Mouse (Mus musculus): Measurements from ENCODE around the gene Tcf3.

Tcf3 gene

DNA sequence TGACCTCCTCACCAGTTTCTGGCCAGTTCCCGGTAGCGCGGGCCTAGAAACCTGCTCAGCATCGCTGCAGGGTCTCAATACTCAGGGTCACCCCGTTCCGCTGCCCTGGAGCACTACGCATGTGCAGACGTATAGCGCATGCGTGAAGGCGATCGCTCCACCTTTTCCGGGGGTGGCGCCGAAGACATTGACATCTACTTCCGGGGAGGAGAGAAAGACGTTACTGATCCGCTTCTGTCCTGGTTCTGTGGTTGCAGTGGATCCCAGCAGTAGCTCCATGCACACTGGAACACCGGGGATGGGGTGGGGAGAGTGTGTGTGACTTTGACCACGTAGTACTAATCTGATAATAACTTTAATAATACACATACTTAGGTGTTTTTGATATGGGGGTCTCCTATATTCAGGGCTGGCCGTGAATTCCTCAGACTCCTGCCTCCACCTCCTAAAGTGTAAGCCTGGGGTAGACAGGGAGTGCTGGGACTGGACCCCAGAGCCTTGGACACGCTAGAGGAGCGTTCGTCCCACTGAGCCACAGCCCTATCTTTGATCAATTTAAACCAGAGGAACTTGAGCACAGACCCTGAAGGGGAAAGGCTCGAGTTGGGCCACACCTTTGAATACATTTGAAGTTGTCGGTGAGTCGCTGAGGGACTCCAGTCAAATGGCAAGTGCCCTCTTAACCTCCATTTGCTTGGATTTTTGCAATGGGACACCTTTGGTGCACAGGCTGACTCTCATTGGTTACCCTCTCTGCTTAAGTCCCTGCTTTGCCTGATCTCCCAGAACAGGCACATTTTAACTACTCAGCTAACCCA lies 26.6 kb downstream of the Tcf3 start, which contains the start of gene Uqcr11:
TSS of gene Uqcr11 (minus strand) at position 147 of the 818 bp plus-strand sequence.
- ATAC-seq (ENCODE audit: low TSS enrichment) = peak; percentile 90

DNA sequence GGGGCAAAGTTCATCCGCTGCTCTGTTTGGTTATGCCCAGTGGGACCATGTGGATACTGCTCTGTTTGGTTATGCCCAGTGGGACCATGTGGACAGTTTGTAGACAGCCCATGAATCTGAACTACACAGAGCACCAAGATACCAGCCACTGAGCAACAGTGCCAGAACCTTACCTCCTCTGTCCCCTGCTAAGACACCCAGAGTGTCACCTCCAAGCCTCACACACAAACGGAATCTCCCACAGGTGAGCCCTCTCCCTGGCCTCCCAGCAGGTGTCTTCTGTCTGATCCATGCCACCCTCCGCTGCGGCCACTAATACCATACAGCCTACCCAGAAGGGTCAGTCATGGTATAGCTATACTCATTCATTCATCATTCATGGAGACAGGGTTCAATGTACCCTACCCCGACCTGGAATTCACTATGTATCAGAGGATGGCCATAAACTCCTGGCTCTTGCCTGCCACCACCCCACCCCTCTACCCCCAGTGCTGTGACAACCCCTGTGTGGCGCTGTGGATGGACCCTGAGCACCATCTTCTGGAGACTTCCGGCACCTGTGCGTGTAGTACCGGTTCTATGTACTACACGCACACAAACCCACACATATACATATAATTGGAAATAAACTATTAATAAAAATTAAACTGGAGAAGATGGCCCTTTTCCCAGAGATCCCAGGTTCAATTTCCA lies 27.8 kb downstream of the Tcf3 start:
- no peak for ATAC-seq (ENCODE audit: low TSS enrichment)

DNA sequence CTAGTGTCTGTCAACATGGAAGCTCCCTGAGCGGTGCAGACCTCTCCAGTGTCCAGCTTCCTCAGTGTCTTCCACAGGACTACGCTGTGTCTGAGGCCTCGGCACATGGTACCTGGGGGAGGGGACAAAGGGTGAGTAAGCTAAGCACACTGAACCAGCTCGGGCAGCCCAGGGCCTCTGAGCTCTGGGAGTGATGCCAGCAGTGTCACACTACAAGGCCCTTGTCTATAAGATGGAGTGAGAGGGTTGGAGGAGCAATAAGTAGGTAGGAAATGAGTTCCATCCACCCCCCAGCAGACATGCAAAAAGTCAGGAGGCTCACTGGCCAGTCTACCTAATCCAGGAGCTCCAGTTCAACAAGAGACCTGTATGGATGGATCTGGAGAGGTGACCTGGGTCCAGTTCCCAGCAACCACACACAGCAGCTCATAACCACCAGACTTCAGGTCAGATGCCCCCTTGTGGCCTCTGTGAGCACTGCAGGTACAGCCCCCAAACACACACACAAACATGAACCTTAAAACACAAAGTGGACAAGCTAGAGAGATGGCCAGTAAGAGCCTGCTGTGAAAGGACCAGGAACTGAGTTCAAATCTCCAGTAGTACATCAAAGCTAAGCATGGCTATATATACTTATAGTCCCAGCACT lies 30.3 kb downstream of the Tcf3 start:
- ATAC-seq (ENCODE audit: low TSS enrichment) = no peak

DNA sequence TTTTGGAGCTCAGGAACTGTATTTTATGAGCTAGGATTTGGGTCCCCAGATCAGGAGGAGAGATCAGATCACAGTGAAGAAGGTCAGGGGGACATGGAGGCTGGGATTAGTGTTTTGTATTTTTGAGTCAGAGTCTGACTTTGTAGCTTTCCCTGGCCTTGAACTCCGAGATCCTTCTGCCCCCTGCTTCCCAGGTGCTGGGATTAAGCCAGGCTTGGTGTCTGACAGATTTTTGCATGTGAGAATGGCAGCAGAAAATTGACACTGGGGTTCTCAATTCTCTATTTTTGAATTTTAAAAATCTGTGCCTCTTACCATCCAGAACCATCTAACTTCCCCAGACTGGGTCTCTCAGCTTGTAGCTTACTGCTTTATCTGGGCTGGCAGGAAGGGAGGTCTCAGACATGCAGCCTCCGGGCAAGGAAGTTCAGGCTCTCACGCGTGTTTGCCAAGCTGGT lies 32.7 kb downstream of the Tcf3 start:
- ATAC-seq (ENCODE audit: low TSS enrichment) = no peak

DNA sequence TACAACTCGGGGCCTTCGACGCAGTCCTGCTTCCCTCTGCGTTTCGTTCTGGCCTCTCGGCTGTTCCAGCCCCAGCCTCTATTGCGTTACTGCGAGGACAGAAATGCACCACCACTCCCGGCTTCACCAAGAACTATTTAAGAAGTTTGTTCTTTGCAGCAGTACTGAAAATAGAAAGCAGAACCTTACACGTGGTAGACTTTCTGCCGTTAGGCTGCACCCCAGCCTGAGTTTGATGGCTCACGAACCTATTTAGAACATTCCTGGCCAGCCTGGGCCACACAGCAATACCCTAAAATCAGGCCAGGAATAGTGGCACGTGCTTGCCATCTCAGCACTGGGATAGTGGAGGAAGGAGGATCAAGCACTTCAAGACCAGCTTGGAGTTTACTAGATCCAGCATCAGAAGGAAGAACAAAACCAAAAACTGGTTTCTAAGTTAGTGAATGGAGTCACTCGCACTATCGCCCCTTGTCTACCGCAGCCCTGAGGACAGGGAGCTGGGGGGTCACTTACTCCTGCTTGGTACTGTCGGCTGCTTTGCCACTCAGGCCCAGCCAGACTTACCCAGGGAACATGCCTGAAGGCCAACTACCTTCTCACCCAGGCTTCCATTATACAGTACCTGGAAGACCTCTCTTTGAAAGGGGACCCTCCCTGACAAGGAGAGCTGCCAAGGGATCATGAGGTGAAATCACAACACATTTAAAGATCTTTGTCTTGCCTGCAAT lies 33.3 kb downstream of the Tcf3 start:
- peak; percentile 3 for ATAC-seq (ENCODE audit: low TSS enrichment)

DNA sequence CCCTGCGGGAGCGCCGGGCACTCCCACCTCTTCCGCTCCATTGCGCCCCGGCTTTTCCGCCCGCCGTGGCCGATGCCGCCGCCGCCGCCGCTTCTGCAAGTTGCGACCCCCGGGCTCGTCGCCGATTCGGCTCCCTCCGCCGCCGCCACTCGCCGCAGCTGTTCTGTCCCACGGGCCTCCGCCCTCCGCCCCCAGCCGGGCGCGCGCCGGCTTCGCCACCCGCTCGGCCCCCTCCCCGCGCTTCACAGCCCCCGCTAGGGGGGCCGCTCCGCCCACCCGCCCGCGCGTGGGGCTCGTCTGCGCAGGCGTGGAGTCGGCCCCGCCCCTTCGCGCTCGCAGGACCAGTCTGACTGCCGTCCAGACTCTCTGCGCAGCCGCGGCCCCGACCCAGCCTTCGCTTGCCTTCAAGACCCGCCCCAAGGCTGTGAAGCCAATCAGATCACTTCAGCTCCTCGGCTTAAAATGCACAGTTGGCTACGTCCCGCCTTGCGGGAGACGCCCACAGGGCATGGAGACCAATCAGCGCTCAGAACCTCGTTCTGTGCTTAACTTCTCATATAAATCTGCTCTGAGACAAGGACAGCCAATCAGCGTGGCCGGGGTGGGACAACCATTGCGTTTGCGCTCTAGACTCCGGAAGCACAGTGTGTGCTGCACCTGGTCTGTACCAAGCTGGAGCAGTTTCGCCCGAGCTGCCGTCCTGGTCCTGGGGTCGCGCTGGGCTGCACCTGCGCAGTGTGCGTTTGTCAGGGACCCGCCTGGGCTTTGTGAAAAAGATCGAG lies 34.1 kb downstream of the Tcf3 start, which contains the start of gene Mbd3:
TSS of gene Mbd3 (minus strand) at position 360 of the 782 bp plus-strand sequence.
- ATAC-seq (ENCODE audit: low TSS enrichment) = peak; percentile 85

DNA sequence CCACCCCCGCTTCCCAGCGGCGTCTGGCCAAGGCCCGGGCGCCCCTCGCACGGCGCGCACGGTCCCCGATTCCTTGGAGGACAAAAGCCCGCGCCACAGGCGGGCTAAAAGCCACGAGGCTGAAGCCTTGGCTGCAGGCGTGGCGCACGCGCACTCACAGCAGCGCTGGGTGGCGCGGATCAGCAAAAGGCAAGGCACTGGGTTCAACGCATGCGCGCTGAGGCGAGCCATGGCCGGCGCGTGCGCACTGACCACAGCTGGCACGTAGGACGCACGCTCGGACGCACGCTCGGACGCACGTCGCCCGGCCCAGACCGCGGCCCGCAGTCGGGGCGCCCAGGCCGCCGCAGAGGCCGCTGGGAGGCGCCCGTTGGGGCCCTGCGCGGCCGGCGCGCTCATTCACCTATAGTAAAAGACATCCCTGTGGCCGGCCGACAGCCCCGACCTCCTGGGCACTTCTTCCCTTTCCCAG lies 34.7 kb downstream of the Tcf3 start:
- ATAC-seq (ENCODE audit: low TSS enrichment) = peak; percentile 56

DNA sequence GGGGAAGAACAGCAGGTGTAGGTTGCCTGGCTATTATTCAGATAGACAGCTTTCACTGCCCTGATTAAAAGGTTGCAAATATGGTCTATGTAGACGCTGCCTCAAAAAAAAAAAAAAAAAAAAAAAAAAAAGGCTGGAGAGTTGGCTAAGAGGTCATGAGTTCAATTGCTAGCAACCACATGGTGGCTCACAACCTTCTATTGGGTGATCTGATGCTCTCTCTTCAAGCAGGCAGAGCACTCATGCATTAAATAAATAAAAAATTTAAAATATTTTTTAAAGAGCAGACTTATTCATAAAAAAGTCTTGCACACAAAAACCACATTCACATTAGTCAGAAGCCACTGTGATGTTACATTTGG lies 35.3 kb downstream of the Tcf3 start:
- ATAC-seq (ENCODE audit: low TSS enrichment) = no peak

DNA sequence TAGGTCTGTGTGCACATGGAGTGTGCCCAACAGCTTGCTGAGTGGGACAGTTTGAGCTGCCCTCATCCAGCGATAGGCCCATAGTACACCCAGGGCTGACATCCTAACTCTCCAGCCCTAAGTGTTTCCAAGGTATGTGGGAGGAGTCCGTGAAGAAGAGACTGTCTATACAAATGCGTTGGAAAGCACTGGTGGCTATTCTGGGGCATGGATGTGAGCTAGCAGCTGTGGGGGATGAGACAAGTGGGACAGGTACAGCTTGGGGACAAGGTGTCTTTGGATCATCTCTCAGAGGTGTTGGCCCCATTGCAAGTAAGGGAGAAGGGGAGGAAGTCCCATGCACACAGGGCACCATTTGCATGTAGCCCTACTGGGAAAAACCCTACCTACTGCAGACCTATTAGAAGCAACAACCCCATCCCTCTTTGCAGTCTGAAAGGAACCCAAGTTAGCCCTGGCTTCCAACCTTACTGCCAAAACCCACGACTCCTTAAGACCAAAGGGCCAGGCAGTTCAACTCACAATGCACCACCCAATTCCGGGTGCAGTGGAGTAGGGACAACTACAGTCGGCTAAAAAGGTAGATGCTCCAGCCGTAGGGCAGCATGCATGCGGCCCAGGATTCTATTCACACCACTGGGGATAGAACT lies 35.8 kb downstream of the Tcf3 start:
- no peak for ATAC-seq (ENCODE audit: low TSS enrichment)

DNA sequence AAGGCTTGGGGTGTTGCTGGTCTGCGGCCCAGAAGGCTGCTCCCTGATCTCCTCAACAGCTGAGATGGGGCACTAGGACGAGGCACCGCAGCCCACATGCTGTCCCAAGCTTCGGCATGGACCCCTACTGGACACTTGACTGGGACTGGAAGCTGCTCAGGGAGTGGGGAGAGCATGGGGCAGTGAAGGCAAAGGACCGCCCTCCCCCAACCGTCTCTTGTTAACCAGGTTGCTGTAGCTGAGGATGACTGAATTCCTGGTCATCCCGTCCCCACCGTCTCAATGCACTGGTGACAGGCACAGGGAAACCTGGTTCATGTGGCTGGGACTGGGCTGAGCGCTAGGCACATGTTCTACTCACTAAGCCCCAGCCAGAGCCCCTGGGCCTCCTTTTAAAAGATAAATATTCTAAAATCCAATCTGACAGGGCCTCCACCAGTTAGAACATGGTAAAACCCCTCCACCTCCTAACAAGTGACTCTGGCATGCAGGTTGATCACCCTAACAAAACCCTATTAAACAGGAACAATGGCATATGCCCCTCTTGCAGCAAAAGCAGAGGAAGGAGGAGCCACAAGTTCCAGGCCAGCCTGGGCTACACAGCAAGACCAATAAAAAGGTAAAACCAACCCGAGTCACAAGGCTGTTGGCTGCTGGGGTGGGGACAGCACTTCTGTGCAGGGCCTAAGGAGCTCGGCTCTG lies 36.5 kb downstream of the Tcf3 start:
- no peak for ATAC-seq (ENCODE audit: low TSS enrichment)

DNA sequence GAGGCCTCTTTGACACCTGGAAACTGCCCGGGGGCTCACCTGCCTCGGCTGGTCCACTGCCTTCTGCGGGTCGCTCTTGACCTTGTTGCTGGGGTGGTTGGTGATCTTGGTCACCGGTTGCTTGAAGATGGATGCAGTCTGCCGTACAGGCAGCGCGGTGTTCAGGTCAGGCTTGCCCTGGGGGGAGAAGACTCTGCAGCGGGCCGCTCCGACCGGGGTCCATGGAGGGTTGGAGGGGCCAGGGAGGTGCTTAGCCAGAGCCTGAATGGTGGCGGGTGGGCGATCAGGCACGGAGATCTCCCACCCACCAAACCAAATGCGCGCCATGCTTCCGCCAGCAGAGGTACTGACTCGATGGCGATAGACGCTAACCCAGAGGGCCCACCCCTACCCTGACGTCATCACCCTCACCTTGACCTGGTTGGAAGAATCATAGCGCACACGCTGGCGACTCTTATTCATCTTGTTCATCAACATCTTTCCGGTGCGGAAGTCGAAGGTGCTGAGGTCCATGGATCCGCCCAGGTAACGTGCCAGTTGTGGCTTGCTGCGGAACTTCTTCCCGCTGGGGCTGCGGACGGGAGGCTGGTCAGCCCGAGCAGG lies 38.3 kb downstream of the Tcf3 start:
- no peak for ATAC-seq (ENCODE audit: low TSS enrichment)

DNA sequence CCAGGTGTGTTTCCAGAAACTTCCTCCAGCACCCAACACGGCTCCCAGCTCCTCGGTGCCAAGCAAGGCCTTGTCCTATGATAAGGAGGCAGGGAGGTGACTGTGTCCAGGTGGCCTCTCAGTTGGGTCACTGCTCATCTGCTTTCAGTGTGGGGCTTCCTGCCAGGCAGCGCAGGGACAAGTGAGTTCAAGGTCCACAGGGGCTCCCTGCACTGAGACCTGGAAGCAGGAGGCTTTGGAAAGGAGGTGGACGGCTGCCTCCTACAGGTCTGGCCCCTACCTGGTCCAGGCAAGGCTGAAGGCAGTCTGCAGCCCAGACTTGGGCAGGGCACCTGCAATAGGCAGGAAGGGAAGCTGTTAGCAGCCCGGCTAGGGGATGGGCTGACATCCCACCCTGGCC lies 40.8 kb downstream of the Tcf3 start:
- ATAC-seq (ENCODE audit: low TSS enrichment) = no peak

DNA sequence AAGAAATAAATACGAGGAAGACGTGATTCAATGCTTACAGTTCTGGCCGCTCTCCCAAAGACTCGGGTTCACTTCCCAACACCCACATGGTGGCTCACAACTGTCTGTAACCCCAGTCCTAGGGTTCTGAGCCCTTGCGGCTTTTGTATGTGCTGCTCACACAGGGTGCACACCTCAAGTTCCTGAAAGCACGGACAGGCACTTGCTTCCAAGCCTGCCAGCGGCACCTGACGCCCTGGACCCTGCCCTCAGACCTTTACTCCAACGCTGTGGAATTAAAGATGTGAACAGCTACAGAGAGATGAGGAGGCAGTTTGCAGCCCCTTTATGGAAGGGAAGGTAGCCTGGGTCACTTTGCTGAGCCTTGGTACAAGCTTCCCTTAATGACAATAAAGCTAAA lies 42.8 kb downstream of the Tcf3 start:
- no peak for ATAC-seq (ENCODE audit: low TSS enrichment)

DNA sequence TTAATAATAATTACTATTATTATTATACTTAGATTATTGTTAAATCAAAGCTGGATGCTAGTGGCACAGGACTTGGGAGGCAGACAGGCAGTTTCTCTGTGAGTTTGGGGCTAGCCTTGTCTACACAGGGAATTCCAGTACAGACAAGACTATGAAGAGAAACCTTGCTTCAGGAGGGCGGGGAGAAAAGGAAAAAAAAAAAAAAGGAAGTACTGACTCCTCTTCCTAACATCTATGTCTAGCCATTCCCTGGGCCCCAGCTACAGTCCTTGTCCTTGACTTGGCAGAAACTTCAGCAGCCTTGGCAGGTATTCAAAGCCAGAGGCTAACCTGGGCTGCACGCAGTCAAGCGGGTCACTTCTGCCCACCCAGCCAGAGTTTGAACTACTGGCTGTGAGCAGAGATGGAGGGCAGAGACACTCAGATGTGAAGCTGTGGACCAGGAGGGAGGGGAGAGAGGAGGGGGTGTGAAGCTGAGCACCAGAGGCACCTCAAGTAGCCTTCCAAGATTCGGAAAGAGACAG lies 44.2 kb downstream of the Tcf3 start:
- ATAC-seq (ENCODE audit: low TSS enrichment) = no peak

DNA sequence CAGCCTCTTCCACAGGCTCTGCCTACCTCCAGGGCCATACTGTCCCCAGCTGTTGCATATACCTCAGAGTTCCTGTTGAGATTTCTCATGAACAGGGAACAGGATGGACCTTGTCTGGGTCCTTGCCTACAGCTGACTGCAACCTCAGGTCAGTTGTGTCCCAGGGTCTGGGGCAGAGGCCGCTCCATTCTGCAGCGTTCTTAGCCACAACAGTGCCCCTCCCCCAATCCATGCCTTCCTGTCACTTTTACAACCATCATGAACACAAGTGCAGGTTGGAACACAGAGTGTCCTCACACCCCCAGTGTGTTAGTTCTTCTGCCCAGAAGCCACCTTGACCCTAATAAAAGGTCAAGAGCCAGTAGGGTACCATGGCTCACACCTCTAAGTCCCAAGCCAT lies 44.7 kb downstream of the Tcf3 start:
- ATAC-seq (ENCODE audit: low TSS enrichment) = no peak

DNA sequence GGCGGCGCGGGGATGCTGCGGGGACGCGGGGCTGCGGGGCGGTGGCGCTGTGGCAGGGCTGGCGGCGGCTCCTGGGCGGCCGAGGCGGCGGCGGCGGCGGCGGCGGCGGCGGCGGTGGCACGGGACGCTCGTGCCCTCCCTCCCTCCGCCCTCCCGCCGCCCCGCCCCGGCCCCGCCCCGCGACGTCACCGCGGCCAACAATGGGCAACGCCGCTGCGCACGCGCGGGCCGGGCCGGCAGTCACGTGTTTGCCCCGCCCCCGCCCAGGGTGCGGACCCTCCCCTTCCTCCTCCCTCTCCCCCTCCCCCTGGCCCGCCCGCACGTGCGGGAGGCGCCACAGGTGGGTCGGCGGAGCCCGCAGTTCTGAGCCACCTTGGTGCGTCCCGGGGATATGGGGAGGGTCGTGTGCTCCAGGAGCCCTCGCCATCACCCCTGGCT lies 45.9 kb downstream of the Tcf3 start, which contains the start of gene Mex3d:
TSS of gene Mex3d (minus strand) at position 138 of the 438 bp plus-strand sequence.
- ATAC-seq (ENCODE audit: low TSS enrichment) = no peak

DNA sequence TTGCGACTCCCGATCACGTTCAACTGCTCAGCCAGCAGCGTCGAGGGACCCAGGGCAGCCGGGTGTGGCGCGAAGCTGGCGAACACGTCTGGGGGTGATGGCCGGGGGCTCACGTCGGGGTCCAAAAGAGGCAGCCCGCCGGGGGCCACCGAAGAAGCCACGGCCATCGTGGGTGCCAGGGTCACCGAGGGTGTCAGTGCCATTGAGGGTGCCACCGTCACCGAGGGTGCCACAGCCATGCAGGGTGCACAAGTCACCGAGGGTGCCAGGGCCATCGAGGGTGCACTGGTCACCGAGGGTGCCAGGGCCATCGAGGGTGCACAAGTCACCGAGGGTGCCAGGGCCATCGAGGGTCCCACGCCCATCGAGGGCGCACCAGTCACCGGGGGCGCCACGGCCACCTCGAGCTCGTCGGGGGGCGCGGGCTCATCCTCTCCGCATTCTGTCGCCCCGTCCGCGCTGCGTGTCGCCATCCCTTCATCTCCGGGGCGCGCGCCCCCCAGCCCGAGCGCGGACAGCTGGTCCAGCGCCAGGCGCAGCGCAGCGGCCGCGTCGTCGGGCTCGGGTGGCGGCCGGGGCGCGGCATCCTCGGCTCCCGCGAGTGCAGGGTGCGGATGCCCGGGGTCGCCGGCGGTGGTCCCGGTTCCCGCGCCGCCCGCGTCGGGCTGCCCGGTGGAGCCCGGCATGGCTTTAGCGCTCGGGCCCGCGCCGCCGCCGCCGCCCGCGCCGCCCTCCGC lies 46.5 kb downstream of the Tcf3 start:
- no peak for ATAC-seq (ENCODE audit: low TSS enrichment)
